Mouse (Mus musculus) megakaryocyte-erythroid progenitor cell, adult 5 weeks (primary cell): Measurements from ENCODE around the gene Ushbp1. TPM values are rescaled to one million over a fixed set of nuclear protein-coding genes. Genes with fewer than 3 reads are reported as not detected.

Experiments used
- polyA plus RNA-seq: library from polyadenylated mRNA; stranded (reverse); fragments of >175 nt; gene quantifications from 2 replicates; pipeline ENCODE4 v1.2.3, GENCODE M21; 2012

Gene Ushbp1
- not detected in 2 replicates for polyA plus RNA-seq

DNA sequence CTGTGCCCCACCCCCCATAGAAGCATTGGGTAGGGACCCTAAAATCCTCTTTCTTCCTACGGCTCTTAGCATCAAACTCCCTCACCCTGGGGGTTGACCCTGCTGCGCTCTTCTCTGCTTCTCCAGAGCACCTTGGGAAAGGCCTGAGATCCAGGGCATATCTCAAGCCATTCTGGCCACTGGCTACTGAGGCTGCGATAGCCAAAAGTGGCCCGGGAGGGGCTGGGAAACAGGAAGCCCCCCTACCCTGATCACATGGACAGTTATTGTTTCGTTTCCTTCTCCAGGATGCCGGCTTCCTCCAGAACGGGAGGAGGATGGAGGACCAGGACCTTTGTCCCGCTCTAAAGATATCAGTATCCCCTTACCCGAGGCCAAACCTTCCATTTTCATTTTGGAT, at the start of gene Ushbp1:
TSS of gene Ushbp1 (minus strand) at position 174 of the 400 bp plus-strand sequence.

DNA sequence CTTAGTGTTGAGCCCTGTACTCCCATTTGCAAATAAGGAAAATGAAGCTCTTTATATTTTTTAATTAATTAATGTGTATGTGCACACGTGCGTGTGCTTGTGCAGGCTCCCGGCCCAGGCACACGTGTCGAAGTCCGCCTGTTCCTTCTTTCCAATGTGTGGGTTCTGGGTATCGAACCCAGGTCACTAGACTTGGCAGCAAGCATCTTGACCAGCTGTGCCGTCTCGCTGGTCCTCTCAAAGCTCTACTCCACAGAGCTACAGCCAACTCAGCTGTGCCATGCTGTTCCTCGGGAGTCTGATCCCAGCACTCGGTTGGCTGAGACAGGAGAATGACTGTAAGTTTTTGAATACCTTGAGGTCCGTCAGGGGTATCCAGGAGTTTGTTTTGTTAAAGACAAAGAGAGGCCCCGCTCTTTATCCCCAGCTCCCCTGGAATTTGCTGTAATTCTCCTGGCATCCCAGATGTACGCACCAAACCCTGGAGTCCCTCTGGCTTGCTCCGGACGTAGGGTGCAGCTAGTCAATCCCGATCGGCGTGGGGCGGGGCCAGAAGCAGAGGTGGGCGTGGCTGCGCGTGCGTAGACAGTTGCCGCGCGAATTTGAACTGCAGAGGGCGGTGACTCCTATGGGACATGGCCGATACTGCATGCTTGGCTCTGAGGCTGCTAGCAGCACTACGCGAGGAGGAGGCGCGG, 9.9 kb upstream of the Ushbp1 start, which contains the start of gene Ankle1:
TSS of gene Ankle1 (plus strand) at position 610 of the 698 bp plus-strand sequence.

DNA sequence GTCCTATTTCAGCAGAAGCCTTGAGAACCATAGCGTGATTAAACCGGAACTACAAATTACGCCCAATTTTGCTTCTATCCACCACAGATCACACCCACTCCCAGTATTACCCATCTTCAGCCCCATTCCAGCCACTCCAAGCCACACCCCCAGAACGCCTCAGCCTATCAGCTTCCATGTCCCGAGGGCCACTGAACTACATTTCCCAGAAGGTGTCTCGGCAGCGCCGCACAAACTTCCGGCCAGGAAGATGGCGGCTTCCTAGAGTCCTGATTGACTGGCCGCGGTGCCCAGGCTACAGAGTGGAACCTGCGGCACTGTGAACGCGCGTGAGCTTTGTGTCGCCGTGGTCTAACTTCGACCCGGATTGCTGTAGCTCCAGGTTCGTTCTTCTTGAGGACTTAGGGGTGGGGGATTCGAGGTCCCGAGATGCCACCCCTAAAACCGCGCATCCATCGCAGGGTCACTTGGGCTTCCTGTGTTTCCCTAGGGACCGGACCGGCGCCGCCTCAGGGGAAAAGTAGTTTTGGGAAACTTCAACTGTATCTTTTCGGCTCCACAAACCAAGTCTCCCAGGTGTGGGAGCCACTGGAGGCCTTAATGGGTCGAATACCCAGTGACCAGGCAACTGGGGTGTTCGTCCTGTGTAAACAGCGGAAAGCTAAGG, 1.2 kb upstream of the Ushbp1 start, which contains the start of gene Babam1:
TSS of gene Babam1 (plus strand) at position 223 of the 667 bp plus-strand sequence.

DNA sequence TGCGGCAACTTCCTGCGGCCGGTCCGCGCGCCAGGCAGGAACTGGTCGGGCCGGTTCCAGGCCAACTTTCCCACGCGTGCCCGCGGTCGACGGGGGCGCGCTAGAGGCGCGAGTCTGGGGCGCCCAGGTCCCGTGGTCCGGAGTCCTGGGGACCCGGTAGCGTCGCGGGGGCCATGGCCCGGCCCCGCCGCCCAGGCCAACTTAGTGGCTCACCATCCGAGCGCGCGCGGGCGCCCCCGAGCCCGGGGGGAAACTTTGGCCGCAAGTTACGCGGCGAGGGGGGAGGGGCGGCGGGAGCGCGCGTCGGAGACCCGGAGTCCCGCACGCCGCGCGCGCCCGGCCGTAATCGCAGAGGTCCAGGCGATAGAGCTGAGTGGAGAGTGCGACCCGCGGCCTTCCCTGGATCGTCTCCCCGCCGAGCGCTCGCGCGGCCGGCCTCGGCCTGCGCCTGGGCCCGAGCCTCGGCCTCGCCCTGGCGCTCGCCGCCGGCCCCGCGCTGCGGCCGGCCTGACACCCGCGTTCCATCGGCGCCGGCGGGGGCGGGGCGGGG, 14.1 kb downstream of the Ushbp1 start, which contains the start of gene Nr2f6:
TSS of gene Nr2f6 (minus strand) at position 540 of the 550 bp plus-strand sequence.

DNA sequence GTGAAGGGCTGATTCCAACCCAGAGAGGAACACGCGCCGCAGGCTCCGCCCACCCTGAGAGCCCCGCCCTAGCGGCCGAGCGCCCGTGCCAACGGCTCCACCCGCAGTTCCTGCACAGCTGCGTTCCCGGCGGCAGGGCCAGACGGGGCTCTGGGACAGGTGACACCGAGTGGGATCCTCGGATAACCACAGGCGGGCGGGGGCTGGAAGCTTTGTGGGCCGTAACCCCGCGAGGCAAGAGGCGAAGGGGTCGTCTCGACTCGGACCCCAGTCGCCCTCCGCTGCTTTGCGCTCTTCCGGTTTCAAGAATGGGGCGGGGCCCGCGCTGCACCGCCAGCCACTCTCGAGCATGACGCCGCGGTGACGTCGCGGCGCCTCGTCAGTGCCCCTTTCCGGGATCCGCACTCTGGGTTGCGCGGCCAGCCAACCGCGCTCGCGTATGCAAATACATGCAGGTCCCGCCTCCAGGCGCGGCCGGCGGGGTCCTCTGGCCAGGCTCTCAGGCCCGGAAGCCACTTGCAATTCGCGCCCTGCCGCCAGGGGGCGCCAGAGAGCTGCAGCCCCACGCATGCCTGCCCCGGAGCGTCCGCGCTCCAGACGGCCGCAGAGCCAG, 24.3 kb downstream of the Ushbp1 start, which contains the start of gene Ocel1:
TSS of gene Ocel1 (plus strand) at position 63 of the 613 bp plus-strand sequence.

DNA sequence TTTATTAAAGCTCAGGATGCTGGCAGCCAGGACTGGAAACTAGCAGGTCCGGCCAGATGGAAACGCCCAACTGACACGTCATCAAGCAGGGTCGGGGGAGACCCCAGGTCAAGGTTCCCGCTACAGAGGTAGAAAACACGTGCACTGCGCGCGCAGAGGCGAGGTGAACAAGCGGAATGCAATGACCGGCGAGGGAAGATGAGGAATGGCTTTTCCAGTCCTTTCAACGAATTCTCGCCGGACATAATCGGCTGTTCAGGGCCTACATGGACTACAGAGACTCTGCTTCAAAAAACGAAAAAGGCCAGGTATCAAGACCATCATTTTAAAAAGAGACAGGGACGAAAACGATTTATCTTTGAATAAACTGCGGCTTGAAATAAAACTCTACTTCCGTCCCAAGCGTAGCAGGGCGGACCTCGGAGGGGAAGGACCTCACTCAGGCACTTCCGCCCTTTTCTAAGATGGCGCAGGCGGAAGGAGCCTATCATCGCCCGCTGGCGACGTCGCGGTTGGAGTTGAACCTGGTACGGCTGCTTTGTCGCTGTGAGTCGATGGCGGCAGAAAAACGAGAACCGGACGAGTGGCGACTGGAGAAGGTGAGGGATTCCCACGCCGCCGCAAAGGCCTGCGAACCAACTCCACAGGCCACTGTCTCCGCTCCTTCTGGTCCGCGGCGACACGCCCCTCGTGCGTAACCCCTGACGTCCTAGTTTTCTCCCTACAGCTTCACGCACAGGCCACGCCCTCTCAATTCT, 28.7 kb downstream of the Ushbp1 start, which contains the start of gene Use1:
TSS of gene Use1 (plus strand) at position 78 of the 758 bp plus-strand sequence.

Other genes with a start within 250 kb of the Ushbp1 start
- 57.8 and 74.5 TPM in 2 replicates for gene Myo9b, start 123.1 kb downstream of the Ushbp1 start, polyA plus RNA-seq
- 27.3 and 32.7 TPM in 2 replicates for gene Haus8, start 122.9 kb downstream of the Ushbp1 start, polyA plus RNA-seq
- 291 and 315 TPM in 2 replicates for gene Use1, start 29.0 kb downstream of the Ushbp1 start, polyA plus RNA-seq
- 24.1 and 32.7 TPM in 2 replicates for gene Ocel1, start 24.5 kb downstream of the Ushbp1 start, polyA plus RNA-seq
- gene Nr2f6, start 13.8 kb downstream of the Ushbp1 start, polyA plus RNA-seq = 25.0 and 27.3 TPM in 2 replicates
- gene Babam1, start 1.1 kb upstream of the Ushbp1 start, polyA plus RNA-seq = 134 and 147 TPM in 2 replicates
- 25.9 and 26.0 TPM in 2 replicates for gene Ankle1, start 10.2 kb upstream of the Ushbp1 start, polyA plus RNA-seq
- gene Abhd8, start 67.9 kb upstream of the Ushbp1 start, polyA plus RNA-seq = 39.6 and 48.5 TPM in 2 replicates
- gene Mrpl34, start 69.2 kb upstream of the Ushbp1 start, polyA plus RNA-seq = 195 and 205 TPM in 2 replicates
- 224 and 225 TPM in 2 replicates for gene Dda1, start 73.4 kb upstream of the Ushbp1 start, polyA plus RNA-seq
- gene Ano8, start 90.2 kb upstream of the Ushbp1 start, polyA plus RNA-seq = 10.6 and 17.2 TPM in 2 replicates
- 34.8 and 36.4 TPM in 2 replicates for gene Gtpbp3, start 92.3 kb upstream of the Ushbp1 start, polyA plus RNA-seq
- 12.9 and 16.5 TPM in 2 replicates for gene Plvap, start 116.0 kb upstream of the Ushbp1 start, polyA plus RNA-seq
- gene Ccdc194, start 129.9 kb upstream of the Ushbp1 start, polyA plus RNA-seq = not detected in 2 replicates
- gene Bst2, start 141.7 kb upstream of the Ushbp1 start, polyA plus RNA-seq = 250 and 257 TPM in 2 replicates
- 174 and 201 TPM in 2 replicates for gene Mvb12a, start 147.1 kb upstream of the Ushbp1 start, polyA plus RNA-seq
- 0.32 and 0.37 TPM in 2 replicates for gene Tmem221, start 163.1 kb upstream of the Ushbp1 start, polyA plus RNA-seq
- gene Nxnl1, start 170.8 kb upstream of the Ushbp1 start, polyA plus RNA-seq = not detected in 2 replicates
- 12.6 and 18.3 TPM in 2 replicates for gene Slc27a1, start 173.1 kb upstream of the Ushbp1 start, polyA plus RNA-seq
- 408 and 426 TPM in 2 replicates for gene Pgls, start 196.4 kb upstream of the Ushbp1 start, polyA plus RNA-seq
- gene Fam129c, start 201.8 kb upstream of the Ushbp1 start, polyA plus RNA-seq = 14.0 and 18.2 TPM in 2 replicates
- gene Colgalt1, start 215.2 kb upstream of the Ushbp1 start, polyA plus RNA-seq = 59.2 and 64.3 TPM in 2 replicates